Mouse (Mus musculus) forebrain, embryonic 14.5 days (tissue): Measurements from ENCODE around the gene Cd81. TPM values are rescaled to one million over a fixed set of nuclear protein-coding genes. Genes with fewer than 3 reads are reported as not detected.

Source experiments
- polyA plus RNA-seq: library from polyadenylated mRNA; unstranded; fragments of >200 nt; fragmentation: Nextera tagmentation; extraction: Ambion mirVana; gene quantifications from 2 replicates; pipeline ENCODE4 v1.2.1, GENCODE M21; 2014

Gene Cd81
- polyA plus RNA-seq, 1 experiment from 2014 or later = 343 TPM

Other genes with a start within 250 kb of the Cd81 start
- gene Th, start 121.6 kb upstream of the Cd81 start, polyA plus RNA-seq = 7.9 and 8.2 TPM in 2 replicates
- 0.26 and 0.32 TPM in 2 replicates for gene Ascl2, start 83.5 kb upstream of the Cd81 start, polyA plus RNA-seq
- gene Tspan32, start 47.7 kb upstream of the Cd81 start, polyA plus RNA-seq = 0.61 and 1.2 TPM in 2 replicates
- gene Tssc4, start 16.5 kb downstream of the Cd81 start, polyA plus RNA-seq = 97.5 and 106 TPM in 2 replicates
- 1.4 and 2.0 TPM in 2 replicates for gene Trpm5, start 41.9 kb downstream of the Cd81 start, polyA plus RNA-seq
- gene Kcnq1, start 53.6 kb downstream of the Cd81 start, polyA plus RNA-seq = 0.90 and 2.1 TPM in 2 replicates